Mouse (Mus musculus): ENCODE measurements around the gene Ifna5.
"Not testable (repeated sequence)": the region's sequence is repeated elsewhere in the genome, so short reads cannot be mapped to it uniquely, and the experiment has no call there.

- not testable (repeated sequence) for TF ChIP-seq CTCF (IDR thresholded peaks at IDR 0.05; ENCODE audit: borderline replicate concordance, insufficient read depth, low read depth, low read length); POLR2A (IDR thresholded peaks at IDR 0.05; ENCODE audit: borderline replicate concordance, insufficient read depth, low read length)
Measured at GRCm38 (mm10) chr4:88805231-88805630, 30.1 kb upstream of the Ifna5 start, which contains the start of gene Gm13288.

All from cerebellum, adult 2 months (tissue).